ENCODE assay signal across 9 mouse cellular contexts in the genomic region with DNA sequence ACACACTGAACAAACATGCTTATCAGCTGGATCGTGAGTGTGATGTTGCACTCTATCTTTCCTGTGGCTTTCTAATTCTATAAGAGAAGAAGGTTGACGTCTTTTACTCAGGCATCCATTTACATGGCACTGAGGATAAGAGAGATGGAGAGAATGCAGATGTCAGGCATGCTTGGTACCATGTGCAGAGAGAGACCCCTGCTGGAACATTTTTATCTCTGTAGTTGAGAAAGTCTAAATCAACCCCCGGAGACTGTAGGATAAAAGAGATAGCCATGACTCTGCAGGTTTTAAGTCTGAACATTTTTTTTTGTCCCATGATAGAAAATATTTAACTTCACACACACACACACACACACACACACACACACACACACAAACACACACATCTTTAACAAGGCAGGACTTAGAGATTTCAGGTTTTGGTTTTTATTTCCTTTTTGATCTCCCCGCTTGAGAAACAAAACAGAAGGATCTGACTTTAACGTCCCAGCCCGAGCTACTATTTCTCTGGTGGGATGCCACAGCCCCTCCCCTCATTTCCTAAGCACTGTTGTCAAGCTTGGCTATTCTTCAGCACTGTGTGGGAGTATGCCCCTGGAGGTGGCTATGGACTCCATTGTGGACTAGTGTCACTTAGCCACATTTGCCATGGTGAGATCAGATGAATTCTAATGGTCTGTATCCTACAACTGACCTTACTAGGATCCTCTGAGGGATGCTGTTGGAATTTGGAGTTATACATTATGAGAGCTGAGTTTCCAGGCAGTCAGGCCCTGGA. TPM values are rescaled to one million over a fixed set of nuclear protein-coding genes. Genes with fewer than 3 reads are reported as not detected.
DNase-seq lines count a peak whose midpoint lies in the region; ATAC-seq and TF ChIP-seq lines count a peak whose summit lies in the region.
"Had no signal": no experiment of that assay in that cellular context is flagged by ENCODE, and none has a peak within 500 bp of the region (broad histone marks: within the 10 kb centered on the region; RNA-seq: fewer than 3 reads in every experiment).

No protein-coding gene starts in this region.

- no peaks in the 10 kb centered on the region; the same call in none of the 2 replicates for H3K4me1 ChIP-seq in liver, adult 2 months (ENCODE audit: control insufficient read depth, insufficient read depth, low read length)
- no peaks in the 10 kb centered on the region for H3K4me1 ChIP-seq in bone marrow, adult 2 months (ENCODE audit: control insufficient read depth, insufficient read depth, low read length)
- peaks cover 15% of the 10 kb centered on the region for H3K4me1 ChIP-seq in forebrain, embryonic 13.5 days
- H3K4me1 ChIP-seq in hindbrain, embryonic 15.5 days (replicated peaks) = peaks cover 14% of the 10 kb centered on the region
- H3K4me1 ChIP-seq in midbrain, postnatal 0 days (ENCODE audit: insufficient read depth, low read length) = peaks cover 4% of the 10 kb centered on the region; the same call in 1 of the 2 replicates

- H3K36me3 ChIP-seq in liver, adult 2 months (ENCODE audit: control insufficient read depth, insufficient read depth, low read length) = no peaks in the 10 kb centered on the region
- no peaks in the 10 kb centered on the region for H3K36me3 ChIP-seq in forebrain, embryonic 13.5 days (ENCODE audit: poor library complexity, severe bottlenecking)
- no peaks in the 10 kb centered on the region for H3K36me3 ChIP-seq in hindbrain, embryonic 15.5 days
- H3K36me3 ChIP-seq in midbrain, postnatal 0 days (ENCODE audit: insufficient read depth, low read length) = no peaks in the 10 kb centered on the region
- H3K36me3 ChIP-seq: embryonic facial prominence, embryonic 15.5 days had no signal

- H3K27ac ChIP-seq in liver, adult 2 months (replicated peaks; ENCODE audit: insufficient read depth, low read depth, low read length) = 0 out of 2 replicates have a peak overlapping the region, but pooled peaks have one; percentile 5
- H3K27ac ChIP-seq in bone marrow, adult 2 months (ENCODE audit: control insufficient read depth, insufficient read depth, low read depth, low read length, poor library complexity) = no peak overlapping the region
- no peak overlapping the region for H3K27ac ChIP-seq in forebrain, embryonic 13.5 days
- H3K27ac ChIP-seq in hindbrain, embryonic 15.5 days (replicated peaks) = no peak overlapping the region
- H3K27ac ChIP-seq in left cerebral cortex, adult 2 months = no peak overlapping the region
- no peak overlapping the region for H3K27ac ChIP-seq in midbrain, postnatal 0 days (ENCODE audit: low read depth, low read length)
- H3K27ac ChIP-seq: embryonic facial prominence, embryonic 15.5 days had no signal

- no peak overlapping the region for H3K9ac ChIP-seq in liver, adult 2 months (ENCODE audit: low read depth, low read length)
- H3K9ac ChIP-seq in forebrain, embryonic 13.5 days = no peak overlapping the region
- H3K9ac ChIP-seq in hindbrain, embryonic 15.5 days = no peak overlapping the region
- no peak overlapping the region for H3K9ac ChIP-seq in midbrain, postnatal 0 days (replicated peaks; ENCODE audit: low read length, poor library complexity, severe bottlenecking)
- H3K9ac ChIP-seq: embryonic facial prominence, embryonic 15.5 days had no signal

- H3K4me2 ChIP-seq in forebrain, embryonic 13.5 days = no peak overlapping the region
- no peak overlapping the region for H3K4me2 ChIP-seq in hindbrain, embryonic 15.5 days
- no peak overlapping the region for H3K4me2 ChIP-seq in midbrain, postnatal 0 days (ENCODE audit: low read depth, low read length, poor library complexity, severe bottlenecking)
- H3K4me2 ChIP-seq: embryonic facial prominence, embryonic 15.5 days had no signal

- no peak overlapping the region for H3K4me3 ChIP-seq in liver, adult 2 months (ENCODE audit: insufficient read depth, low read depth, low read length)
- H3K4me3 ChIP-seq in bone marrow, adult 2 months (replicated peaks; ENCODE audit: control insufficient read depth, low read depth, low read length) = no peak overlapping the region
- H3K4me3 ChIP-seq in forebrain, embryonic 13.5 days = no peak overlapping the region
- H3K4me3 ChIP-seq in hindbrain, embryonic 15.5 days = no peak overlapping the region
- H3K4me3 ChIP-seq in left cerebral cortex, adult 2 months = no peak overlapping the region
- H3K4me3 ChIP-seq in midbrain, postnatal 0 days (ENCODE audit: low read depth, low read length) = no peak overlapping the region
- H3K4me3 ChIP-seq: embryonic facial prominence, embryonic 15.5 days had no signal

- ATAC-seq in forebrain, embryonic 13.5 days = peak; percentile 81
- peak; percentile 67; the same call in 1 of the 2 replicates for ATAC-seq in hindbrain, embryonic 15.5 days (ENCODE audit: low FRiP score, low read depth)
- ATAC-seq in midbrain, postnatal 0 days (ENCODE audit: low FRiP score) = 0 out of 2 replicates have a peak, but pooled peaks have one; percentile 59

- 28% methylated on average over 6 of the region's 6 CpGs for WGBS in liver, adult 2 months
- WGBS in bone marrow, adult 2 months = 8% methylated on average over 6 of the region's 6 CpGs
- WGBS in forebrain, embryonic 13.5 days = 50% methylated on average over 6 of the region's 6 CpGs
- 34% methylated on average over 6 of the region's 6 CpGs for WGBS in hindbrain, embryonic 15.5 days
- 42% methylated on average over 6 of the region's 6 CpGs for WGBS in midbrain, postnatal 0 days

- DNase-seq in liver, adult 2 months (ENCODE audit: extremely low read depth, low read depth, low spot score) = peak; percentile 47
- no peak for DNase-seq in liver
- peak; percentile 31 to 32 for DNase-seq in left cerebral cortex, adult 2 months (ENCODE audit: extremely low spot score in 1 of 2, low spot score in 2 of 2)
- peak; percentile 87 for DNase-seq in midbrain, postnatal 0 days (ENCODE audit: low spot score)
- no peak for DNase-seq in testis, postnatal 10 days (ENCODE audit: low spot score)

- no peaks in the 10 kb centered on the region for H3K79me2 ChIP-seq in liver, adult 2 months (ENCODE audit: control insufficient read depth, insufficient read depth, low read length)

- no peaks in the 10 kb centered on the region for H3K9me3 ChIP-seq in forebrain, embryonic 13.5 days (replicated peaks)
- no peaks in the 10 kb centered on the region for H3K9me3 ChIP-seq in hindbrain, embryonic 15.5 days
- H3K9me3 ChIP-seq in midbrain, postnatal 0 days (ENCODE audit: low read length) = no peaks in the 10 kb centered on the region
- H3K9me3 ChIP-seq: embryonic facial prominence, embryonic 15.5 days had no signal

- peak; percentile 42 for TF ChIP-seq CTCF in liver, adult 2 months (IDR thresholded peaks at IDR 0.05; ENCODE audit: low read depth, low read length)
- TF ChIP-seq CTCF in bone marrow, adult 2 months (IDR thresholded peaks at IDR 0.05; ENCODE audit: control insufficient read depth, insufficient read depth, low read length) = peak; percentile 14; the same call in 1 of the 2 replicates
- peak; percentile 64 for TF ChIP-seq CTCF in left cerebral cortex, adult 2 months (IDR thresholded peaks at IDR 0.05)
- peak; percentile 81 for TF ChIP-seq CTCF in midbrain, postnatal 0 days (IDR thresholded peaks at IDR 0.05)

- intact Hi-C loops in left cerebral cortex, adult 2 months (cut with DNase I) = loop anchor here (2.0 to 5.0 kb wide), 3 partner anchors 1532 to 1977 kb away; no protein-coding TSS in a partner anchor

- no peak for TF ChIP-seq POLR2A in liver, adult 2 months (IDR thresholded peaks at IDR 0.05; ENCODE audit: extremely low read depth, insufficient read depth, low read length)
- TF ChIP-seq POLR2A in bone marrow, adult 2 months (IDR thresholded peaks at IDR 0.05; ENCODE audit: borderline replicate concordance, control insufficient read depth, low read depth, low read length) = no peak

- no peaks in the 10 kb centered on the region for H3K27me3 ChIP-seq in liver, adult 2 months (ENCODE audit: control insufficient read depth, insufficient read depth, low read length)
- H3K27me3 ChIP-seq in forebrain, embryonic 13.5 days = no peaks in the 10 kb centered on the region
- H3K27me3 ChIP-seq in hindbrain, embryonic 15.5 days = no peaks in the 10 kb centered on the region
- no peaks in the 10 kb centered on the region for H3K27me3 ChIP-seq in midbrain, postnatal 0 days (ENCODE audit: insufficient read depth, low read length)
- H3K27me3 ChIP-seq: embryonic facial prominence, embryonic 15.5 days had no signal

RNA-seq across cellular contexts. Expression of a gene that starts 55.6 kb away (rescaled TPM):
- 5.9 and 6.0 TPM in 2 replicates for total RNA-seq in liver, adult 2 months (2014; rRNA removed)
- 1.1 and 1.7 TPM in 2 replicates for polyA plus RNA-seq in liver, adult 2 months (2012; rRNA removed)
- 2.5 and 6.5 TPM in 2 replicates for polyA plus RNA-seq in bone marrow, adult 2 months (2011; ENCODE audit: insufficient read depth, insufficient read length, low replicate concordance, missing spikeins)
- 2.2 and 2.8 TPM in 2 replicates for polyA plus RNA-seq in forebrain, embryonic 13.5 days (2015; fragmentation: Nextera tagmentation; extraction: Ambion mirVana)
- 5.1 and 6.5 TPM in 2 replicates for polyA plus RNA-seq in hindbrain, embryonic 15.5 days (2015; fragmentation: Nextera tagmentation; extraction: Ambion mirVana)
- total RNA-seq in left cerebral cortex, adult 2 months (2021) = 10 to 100 TPM; 23.1 to 23.7 TPM
- 6.7 and 6.9 TPM in 2 replicates for total RNA-seq in midbrain, postnatal 0 days (2014; rRNA removed)
- polyA plus RNA-seq in midbrain, postnatal 0 days (2015; fragmentation: Nextera tagmentation; extraction: Ambion mirVana) = 5.7 and 6.0 TPM in 2 replicates

Comparison
In these comparisons a context has a peak if more than half of its experiments do, and no peak if none do; other contexts are left out.
1. DNase-seq: peak in liver, adult 2 months (single experiment), left cerebral cortex, adult 2 months (2 of 2) and midbrain, postnatal 0 days (single experiment); none in liver (single experiment) and testis, postnatal 10 days (single experiment).
2. CTCF ChIP-seq: peak in every context shown above with its lines; median percentile 81 in midbrain, postnatal 0 days; 64 in left cerebral cortex, adult 2 months; 42 in liver, adult 2 months; 14 in bone marrow, adult 2 months.
3. Peak in every context shown above with its lines, with median percentiles within 50 percentile points of each other: ATAC-seq.